Mouse (Mus musculus) embryonic facial prominence, embryonic 12.5 days (tissue): ENCODE measurements around the gene Tmbim6. TPM values are rescaled to one million over a fixed set of nuclear protein-coding genes. Genes with fewer than 3 reads are reported as not detected.

ENCODE experiments used
- ATAC-seq: fragments of 200-750 bp; cut with Nextera tagmentation; 2 replicates; pipeline ENCODE4 v1.8.0; 2017; ENCODE audit not compliant: insufficient number of reproducible peaks, insufficient read depth, low FRiP score, low TSS enrichment
- H3K27ac ChIP-seq: fragments of 300-500 bp; sonication (generic); 2 replicates; pipeline ENCODE4 v1.5.1; 2016; ENCODE audit warnings: mild to moderate bottlenecking
- H3K27me3 ChIP-seq: fragments of 300-500 bp; sonication (generic); 2 replicates; pipeline ENCODE4 v1.6.1; 2016; ENCODE audit warnings: mild to moderate bottlenecking, moderate library complexity
- H3K36me3 ChIP-seq: fragments of 300-500 bp; sonication (generic); 2 replicates; pipeline ENCODE4 v1.6.1; 2016; ENCODE audit warnings: mild to moderate bottlenecking
- H3K4me1 ChIP-seq: fragments of 300-500 bp; sonication (generic); 2 replicates; pipeline ENCODE4 v1.6.1; 2016
- H3K4me2 ChIP-seq: fragments of 300-500 bp; sonication (generic); replicated peaks from 2 replicates; pipeline ENCODE4 v1.6.1; 2016; ENCODE audit warnings: mild to moderate bottlenecking, moderate library complexity
- H3K4me3 ChIP-seq: fragments of 300-500 bp; sonication (generic); 2 replicates; pipeline ENCODE4 v1.5.1; 2016; ENCODE audit warnings: mild to moderate bottlenecking
- H3K9ac ChIP-seq: fragments of 300-500 bp; sonication (generic); 2 replicates; pipeline ENCODE4 v1.6.1; 2016; ENCODE audit warnings: mild to moderate bottlenecking, moderate library complexity
- H3K9me3 ChIP-seq: fragments of 300-500 bp; sonication (generic); 2 replicates; pipeline ENCODE4 v1.6.1; 2016; ENCODE audit warnings: mild to moderate bottlenecking, moderate library complexity
- WGBS: fragments of 180-500 bp; shearing (Covaris S2); methylation state at CpG from one replicate; pipeline ENCODE4 v1.1.7; 2016; 5-methylcytosine and 5-hydroxymethylcytosine counted together
- polyA plus RNA-seq: library from polyadenylated mRNA; unstranded; fragments of >200 nt; fragmentation: Nextera tagmentation; extraction: Ambion mirVana; gene quantifications from 2 replicates; pipeline ENCODE4 v1.2.1, GENCODE M21; 2016

Gene Tmbim6
- 256 and 268 TPM in 2 replicates for polyA plus RNA-seq

DNA sequence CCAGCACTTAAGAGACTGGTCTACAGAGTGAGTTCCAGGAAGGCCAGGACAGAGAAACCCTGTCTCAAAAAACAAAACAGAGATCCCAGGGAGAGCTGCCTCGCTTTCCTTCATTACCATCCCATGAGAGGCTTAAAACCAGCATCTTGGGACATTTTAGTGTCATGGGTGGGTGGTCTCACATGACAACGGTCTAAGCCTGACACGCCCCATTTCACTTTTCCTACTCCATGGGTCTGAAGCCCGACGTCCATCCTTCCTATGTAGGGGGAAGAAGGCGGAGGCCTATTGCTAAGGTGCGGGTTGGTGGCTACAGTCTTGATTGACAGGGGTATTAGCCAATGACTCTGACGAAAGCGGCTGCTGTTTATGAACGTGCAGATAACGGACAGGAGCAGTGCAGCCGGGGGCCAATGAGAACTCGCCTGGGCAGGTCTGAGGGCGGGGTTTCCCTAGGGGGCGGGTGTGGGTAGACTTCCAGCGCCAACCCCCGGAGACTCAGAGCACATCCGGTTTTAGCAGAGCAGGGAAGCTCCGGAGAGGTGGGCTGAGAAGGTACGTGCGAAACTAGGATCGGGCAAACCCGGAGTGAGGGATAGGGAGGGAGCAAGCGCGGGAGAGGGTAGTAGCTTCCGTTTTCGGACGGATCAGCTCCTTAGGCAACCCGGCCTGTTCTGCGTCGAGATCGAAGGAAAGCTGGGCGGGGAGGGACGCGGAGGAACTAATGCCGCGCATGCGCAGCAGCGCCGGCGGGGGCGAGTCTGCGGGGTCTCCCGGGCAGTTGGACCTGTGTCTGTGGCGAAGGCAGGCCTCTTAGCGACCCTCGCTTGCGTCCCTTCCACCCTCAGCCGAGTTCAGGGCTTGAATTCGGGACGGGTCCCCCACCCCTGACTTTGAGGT is at the start of gene Tmbim6:
TSS of gene Tmbim6 (plus strand) at position 397 of the 900 bp plus-strand sequence.
- H3K9me3 ChIP-seq = no peaks in the 10 kb centered on the region
- no peaks in the 10 kb centered on the region for H3K27me3 ChIP-seq
- WGBS = under 1% methylated on average over 51 of the region's 51 CpGs
- peak within 1 kb of the TSS; percentile 94 for H3K27ac ChIP-seq
- ATAC-seq = peak; percentile 99
- H3K36me3 ChIP-seq = no peaks in the 10 kb centered on the region
- H3K9ac ChIP-seq = peak within 1 kb of the TSS; percentile 89
- H3K4me3 ChIP-seq = peak within 1 kb of the TSS; percentile 91
- H3K4me2 ChIP-seq = peak within 1 kb of the TSS; percentile 97
- peaks cover 35% of the 10 kb centered on the region for H3K4me1 ChIP-seq

DNA sequence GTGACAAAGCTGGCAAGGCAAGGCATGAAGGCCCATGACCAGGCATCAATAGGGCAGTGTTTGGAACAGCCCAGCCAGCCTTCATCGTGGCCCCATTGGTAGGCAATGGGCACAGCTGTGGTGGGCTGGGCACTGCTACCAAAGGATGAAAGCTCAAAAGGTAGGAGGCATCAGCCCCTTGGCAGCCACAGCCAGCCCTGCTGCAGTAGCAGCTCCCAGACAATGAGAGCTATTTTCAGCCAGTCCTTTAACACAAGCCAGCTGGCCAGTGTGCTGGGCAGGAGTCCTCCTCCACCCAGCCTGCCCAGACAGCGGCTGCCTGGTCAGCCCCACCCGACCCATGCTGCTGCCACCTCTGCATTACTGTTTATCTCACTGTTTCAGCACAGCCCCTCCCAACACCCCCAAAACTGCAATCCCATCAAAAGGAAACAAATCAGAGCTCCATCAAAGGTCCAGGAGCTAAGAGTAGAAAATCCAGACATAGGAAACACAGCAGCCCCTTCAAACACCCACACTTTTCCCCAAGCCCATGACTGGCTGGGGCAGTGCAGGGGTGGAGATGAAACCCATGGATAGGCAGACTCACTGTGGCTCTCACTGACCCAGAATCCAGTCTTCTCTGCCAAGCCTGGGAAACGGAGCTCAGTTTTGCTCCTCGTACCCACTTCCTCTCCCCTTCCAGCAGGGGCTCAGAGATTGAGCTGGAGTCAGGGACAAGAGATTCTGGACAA is 49.1 kb upstream of the Tmbim6 start:
- ATAC-seq = no peak
- H3K9me3 ChIP-seq = no peaks in the 10 kb centered on the region
- H3K4me1 ChIP-seq = peaks cover 57% of the 10 kb centered on the region
- H3K4me2 ChIP-seq = no peak overlapping the region
- H3K36me3 ChIP-seq = no peaks in the 10 kb centered on the region
- H3K4me3 ChIP-seq = no peak overlapping the region
- H3K27ac ChIP-seq = peak overlapping the region; percentile 56
- H3K9ac ChIP-seq = 0 out of 2 replicates have a peak overlapping the region, but pooled peaks have one; percentile 11
- WGBS = 35% methylated on average over 5 of the region's 5 CpGs
- H3K27me3 ChIP-seq = no peaks in the 10 kb centered on the region

DNA sequence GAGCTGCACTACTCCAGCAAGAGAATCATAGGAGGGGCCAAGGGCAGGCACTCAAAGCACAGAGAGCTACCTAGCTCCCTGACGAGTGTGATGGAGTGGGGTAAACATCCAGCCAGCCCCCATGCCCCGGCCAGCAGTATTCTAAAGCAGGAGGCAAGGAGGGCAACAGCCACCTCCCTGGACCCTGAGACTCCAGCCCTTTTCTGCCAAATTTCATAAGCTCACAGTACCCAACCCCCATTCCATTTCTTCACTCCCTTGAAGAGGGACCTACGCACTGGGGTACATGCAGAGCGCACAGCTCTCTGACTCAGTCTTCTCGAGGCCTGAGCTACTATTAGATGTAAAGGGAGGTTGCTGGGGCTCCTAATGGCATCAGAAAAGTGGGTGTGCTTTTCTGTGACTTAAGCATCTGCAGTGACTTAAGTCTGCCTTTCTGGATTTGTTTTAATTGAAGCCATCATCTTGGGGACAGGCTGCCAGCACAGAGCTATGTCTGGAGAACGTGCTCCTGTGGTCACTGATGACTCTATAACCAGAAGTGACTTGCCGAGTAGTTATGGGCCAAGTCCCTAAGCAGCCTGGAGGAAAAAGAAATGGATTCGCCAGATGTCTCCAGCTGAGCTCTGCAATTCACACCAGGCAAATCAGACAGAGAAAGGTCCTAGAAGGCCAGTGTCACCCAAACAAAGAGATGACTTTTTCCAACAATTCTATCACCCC is 48.4 kb upstream of the Tmbim6 start:
- Histone ChIP-seq H3K27me3 (no peaks in the 10 kb centered on the region), H3K4me2 (no peak overlapping the region), H3K27ac (peak overlapping the region; percentile 56), H3K4me3 (no peak overlapping the region), H3K4me1 (peaks cover 51% of the 10 kb centered on the region), H3K9me3 (no peaks in the 10 kb centered on the region), H3K9ac (no peak overlapping the region), H3K36me3 (no peaks in the 10 kb centered on the region)
- WGBS = 45% methylated on average over 8 of the region's 8 CpGs
- ATAC-seq = no peak

DNA sequence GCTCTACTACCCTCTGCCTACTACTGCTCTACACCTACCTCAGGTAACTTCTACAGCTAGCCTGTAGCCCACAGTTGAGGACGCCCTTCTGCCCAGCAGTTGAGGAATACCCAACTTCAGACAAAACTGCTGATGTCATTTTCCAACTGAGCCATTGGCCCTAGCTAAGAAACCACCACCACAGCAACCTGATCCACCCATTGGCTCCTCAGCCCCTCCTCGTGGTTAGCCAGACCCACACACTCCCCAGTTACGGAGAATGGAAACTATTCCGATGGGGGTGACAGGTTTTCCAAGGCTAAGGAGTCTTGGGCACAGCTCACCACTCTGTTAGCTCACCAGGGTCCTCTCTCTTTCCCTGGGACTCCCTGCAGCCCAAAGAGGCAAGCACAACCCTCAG is 47.7 kb upstream of the Tmbim6 start:
- H3K27ac ChIP-seq = peak overlapping the region; percentile 56; the same call in 1 of the 2 replicates

DNA sequence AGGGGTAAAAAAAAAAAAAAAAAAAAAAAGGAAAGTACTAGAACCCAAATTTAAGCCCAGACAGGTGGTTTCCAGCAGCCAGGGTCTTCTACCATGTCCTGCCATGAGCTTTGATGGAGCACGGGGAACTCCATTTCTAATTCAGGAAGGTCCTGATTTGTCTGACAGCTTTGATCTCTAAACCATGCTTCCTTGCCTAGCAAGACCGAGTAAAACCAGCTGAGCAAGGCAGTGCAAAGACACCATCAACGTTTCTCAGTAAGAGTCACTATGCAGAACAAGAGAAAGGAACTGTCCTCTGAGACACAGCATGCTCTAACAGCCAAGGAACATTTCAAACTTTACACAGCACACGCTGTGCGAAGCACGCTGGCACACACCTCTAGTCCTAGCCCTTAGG is 41.1 kb upstream of the Tmbim6 start:
- Histone ChIP-seq H3K9ac (no peak overlapping the region), H3K27me3 (no peaks in the 10 kb centered on the region), H3K27ac (no peak overlapping the region), H3K36me3 (0 out of 2 replicates have a peak, but pooled peaks cover 4% of the 10 kb centered on the region), H3K4me3 (no peak overlapping the region), H3K4me1 (peaks cover 17% of the 10 kb centered on the region), H3K4me2 (no peak overlapping the region), H3K9me3 (no peaks in the 10 kb centered on the region)
- no peak for ATAC-seq
- WGBS = 77% methylated on average over 6 of the region's 6 CpGs

More for the DNA sequence above, 47.7 kb upstream of the Tmbim6 start:
- H3K4me2 ChIP-seq = no peak overlapping the region
- peaks cover 44% of the 10 kb centered on the region for H3K4me1 ChIP-seq
- 56% methylated on average over 4 of the region's 4 CpGs for WGBS
- no peaks in the 10 kb centered on the region for H3K27me3 ChIP-seq
- no peaks in the 10 kb centered on the region for H3K36me3 ChIP-seq
- no peak overlapping the region for H3K4me3 ChIP-seq
- H3K9ac ChIP-seq = no peak overlapping the region
- H3K9me3 ChIP-seq = no peaks in the 10 kb centered on the region
- no peak for ATAC-seq

DNA sequence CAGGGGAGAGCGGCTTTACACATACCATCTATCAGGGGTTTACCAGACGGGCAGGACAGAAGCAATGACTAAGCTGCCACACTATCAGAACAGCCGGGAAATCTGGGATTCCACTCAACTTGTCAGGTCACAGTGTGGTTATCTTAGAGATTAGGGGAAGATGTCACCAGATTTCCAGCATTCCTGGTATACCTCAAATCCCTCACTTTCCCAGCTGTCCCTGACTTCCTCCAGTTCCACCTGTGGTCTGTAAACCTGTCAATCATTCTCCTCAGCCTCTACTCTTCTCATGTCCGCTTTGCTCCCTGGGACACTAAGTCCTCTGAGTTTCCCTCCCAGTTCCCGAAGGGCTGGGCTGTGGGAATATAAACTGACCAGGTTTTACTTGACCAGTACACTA is 40.4 kb upstream of the Tmbim6 start:
- Histone ChIP-seq H3K27me3 (no peaks in the 10 kb centered on the region), H3K9ac (no peak overlapping the region), H3K4me3 (no peak overlapping the region), H3K27ac (no peak overlapping the region), H3K4me1 (peaks cover 24% of the 10 kb centered on the region), H3K4me2 (no peak overlapping the region), H3K36me3 (0 out of 2 replicates have a peak, but pooled peaks cover 4% of the 10 kb centered on the region), H3K9me3 (no peaks in the 10 kb centered on the region)
- no peak for ATAC-seq
- WGBS = 85% methylated on average over 5 of the region's 5 CpGs

DNA sequence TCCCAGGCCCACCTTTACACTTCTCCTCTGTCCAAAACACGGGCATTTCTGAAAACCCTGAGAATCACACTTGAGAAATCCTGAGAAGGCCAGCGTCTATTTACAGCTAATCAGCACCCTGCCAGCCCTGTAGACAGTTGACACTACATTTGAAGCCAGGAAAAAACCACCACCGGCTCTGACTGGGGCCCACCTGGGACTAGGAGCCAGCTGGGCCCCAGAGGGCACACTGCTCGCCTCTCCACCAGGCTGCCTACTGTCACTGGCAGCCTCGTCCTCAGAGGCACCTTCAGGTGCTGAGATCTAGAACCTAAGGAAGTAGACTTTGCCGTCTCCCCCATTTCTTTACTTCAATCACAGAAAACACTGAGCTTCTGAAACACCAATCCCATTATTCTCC is 37.0 kb upstream of the Tmbim6 start:
- no peak overlapping the region for H3K27ac ChIP-seq
- ATAC-seq = no peak
- H3K4me3 ChIP-seq = no peak overlapping the region
- H3K9me3 ChIP-seq = no peaks in the 10 kb centered on the region
- no peaks in the 10 kb centered on the region for H3K27me3 ChIP-seq
- no peak overlapping the region for H3K4me2 ChIP-seq
- 0 out of 2 replicates have a peak, but pooled peaks cover 4% of the 10 kb centered on the region for H3K36me3 ChIP-seq
- H3K9ac ChIP-seq = no peak overlapping the region
- H3K4me1 ChIP-seq = peaks cover 24% of the 10 kb centered on the region
- WGBS = 72% methylated on average over 6 of the region's 6 CpGs

DNA sequence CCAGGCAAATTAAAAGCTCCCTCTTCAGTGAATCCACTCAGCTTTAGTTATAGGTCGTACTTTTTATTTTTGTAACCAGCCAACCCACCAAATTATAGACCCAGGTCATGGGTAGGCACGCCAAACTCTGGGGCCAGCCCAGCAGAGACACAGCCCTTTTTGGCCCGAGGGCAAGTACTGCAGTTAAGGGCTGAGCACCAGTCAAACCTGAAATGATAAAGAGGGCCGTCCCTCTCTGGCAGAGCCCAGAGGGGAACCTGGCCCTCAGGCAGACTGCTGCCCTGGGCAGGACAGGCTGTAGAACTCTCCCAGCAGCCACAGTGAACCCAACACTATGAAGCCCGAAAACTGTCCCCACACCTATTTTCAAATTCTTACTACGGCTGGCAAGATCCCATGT is 36.2 kb upstream of the Tmbim6 start:
- Histone ChIP-seq H3K36me3 (0 out of 2 replicates have a peak, but pooled peaks cover 4% of the 10 kb centered on the region), H3K4me3 (no peak overlapping the region), H3K4me1 (peaks cover 24% of the 10 kb centered on the region), H3K27ac (no peak overlapping the region), H3K4me2 (no peak overlapping the region), H3K9me3 (no peaks in the 10 kb centered on the region), H3K9ac (no peak overlapping the region), H3K27me3 (no peaks in the 10 kb centered on the region)
- 71% methylated on average over 6 of the region's 6 CpGs for WGBS
- ATAC-seq = no peak

DNA sequence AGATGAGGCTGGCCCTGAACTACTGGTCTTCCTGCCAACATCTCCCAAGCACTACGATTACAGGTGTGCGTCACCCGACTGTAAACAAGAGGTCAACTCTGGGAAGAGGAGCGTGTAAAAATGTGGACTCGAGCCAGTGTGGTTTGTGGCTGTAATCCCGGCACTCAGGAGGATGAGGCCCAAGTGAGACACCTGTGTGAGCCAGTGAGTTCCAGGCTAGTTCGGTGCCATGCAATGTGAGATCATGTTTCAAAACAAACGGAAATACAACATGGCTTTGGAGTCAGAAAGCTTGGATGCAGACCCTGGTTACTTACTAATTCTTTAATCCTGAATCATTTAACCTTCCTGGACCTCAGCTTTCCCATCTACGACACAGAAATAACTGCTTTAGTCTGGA is 33.7 kb upstream of the Tmbim6 start:
- WGBS = 77% methylated on average over 9 of the region's 9 CpGs
- no peak overlapping the region for H3K27ac ChIP-seq
- H3K9me3 ChIP-seq = no peaks in the 10 kb centered on the region
- H3K27me3 ChIP-seq = no peaks in the 10 kb centered on the region
- H3K4me2 ChIP-seq = no peak overlapping the region
- H3K4me3 ChIP-seq = no peak overlapping the region
- H3K4me1 ChIP-seq = peaks cover 21% of the 10 kb centered on the region
- ATAC-seq = no peak
- 0 out of 2 replicates have a peak, but pooled peaks cover 4% of the 10 kb centered on the region for H3K36me3 ChIP-seq
- H3K9ac ChIP-seq = no peak overlapping the region

DNA sequence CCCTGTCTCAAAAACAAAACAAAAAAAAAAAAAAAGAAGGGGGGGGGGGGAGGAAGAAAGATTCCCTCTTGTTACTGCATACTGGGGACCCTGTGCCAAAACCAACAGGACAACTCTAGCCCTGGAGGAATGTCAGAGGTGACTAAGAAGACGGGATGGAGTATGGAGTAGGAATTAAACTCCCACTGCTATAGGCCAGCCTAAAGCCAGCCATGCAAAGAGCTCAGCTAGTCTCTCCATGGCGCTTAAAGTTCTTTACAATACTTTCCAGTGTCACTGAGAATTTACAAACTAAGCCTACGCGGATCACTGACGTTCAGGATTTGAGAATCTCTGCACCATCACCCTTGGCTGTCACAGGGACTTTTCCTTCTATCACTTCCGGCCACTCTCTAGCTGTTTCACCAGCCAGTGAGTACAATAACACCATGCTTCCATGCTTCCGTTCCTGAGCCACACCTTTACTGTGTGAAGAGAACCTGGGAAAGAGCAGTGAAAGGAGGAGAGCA is 28.6 kb upstream of the Tmbim6 start:
- Histone ChIP-seq H3K9ac (no peak overlapping the region), H3K4me2 (no peak overlapping the region), H3K9me3 (no peaks in the 10 kb centered on the region), H3K36me3 (no peaks in the 10 kb centered on the region), H3K4me3 (no peak overlapping the region), H3K27ac (peak overlapping the region; percentile 65; the same call in 1 of the 2 replicates), H3K4me1 (peaks cover 21% of the 10 kb centered on the region), H3K27me3 (no peaks in the 10 kb centered on the region)
- 62% methylated on average over 7 of the region's 7 CpGs for WGBS
- ATAC-seq = no peak

DNA sequence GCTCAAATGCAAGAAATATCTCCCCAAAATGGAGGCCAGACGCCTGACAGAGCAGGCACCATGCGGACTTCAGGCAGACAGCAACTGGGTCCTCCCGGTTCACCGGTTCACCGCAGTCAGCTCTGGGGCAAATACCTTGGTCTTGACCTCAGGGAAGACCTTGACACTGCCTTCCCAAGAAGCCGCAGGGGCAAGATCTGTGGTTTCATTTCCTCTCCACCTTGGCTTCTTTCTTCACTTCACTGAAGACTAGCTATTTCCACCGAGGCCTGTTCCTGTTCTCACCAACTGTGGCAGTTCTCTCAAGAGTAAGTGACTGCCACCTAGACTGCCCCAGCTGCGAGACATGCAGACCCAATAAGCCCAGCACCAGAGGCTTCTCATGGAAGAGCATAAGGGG is 27.8 kb upstream of the Tmbim6 start:
- WGBS = 49% methylated on average over 8 of the region's 8 CpGs
- Histone ChIP-seq H3K36me3 (no peaks in the 10 kb centered on the region), H3K27ac (peak overlapping the region; percentile 65; the same call in 1 of the 2 replicates), H3K9ac (no peak overlapping the region), H3K27me3 (no peaks in the 10 kb centered on the region), H3K9me3 (no peaks in the 10 kb centered on the region), H3K4me3 (no peak overlapping the region), H3K4me2 (no peak overlapping the region), H3K4me1 (peaks cover 25% of the 10 kb centered on the region)
- no peak for ATAC-seq
